Mouse (Mus musculus): ENCODE measurements at regions not wholly inside any gene's neighbourhood (a gene's known extent, or its start where the extent isn't known, plus 50 kb on each side); places are given as distances from the start of the nearest gene placed in this dataset.

- Histone ChIP-seq H3K9me3 (no peaks in the 10 kb centered on the region), H3K36me3 (no peaks in the 10 kb centered on the region), H3K4me3 (no peak overlapping the region), H3K27me3 (replicated peaks) (no peaks in the 10 kb centered on the region), H3K9ac (no peak overlapping the region), H3K27ac (replicated peaks) (no peak overlapping the region), H3K4me2 (no peak overlapping the region), H3K4me1 (no peaks in the 10 kb centered on the region)
- no peak for ATAC-seq (ENCODE audit: extremely low read depth, insufficient number of reproducible peaks, low FRiP score, low TSS enrichment)
- 70% methylated on average over 2 of the region's 2 CpGs for WGBS
Observed at GRCm38 (mm10) chr13:31171751-31172150, 197.7 kb downstream of the Gm5447 start.

GRCm38 (mm10) chr13:31172580-31172979 lies 198.6 kb downstream of the Gm5447 start:
- 74% methylated on average over 5 of the region's 5 CpGs for WGBS

GRCm38 (mm10) chr13:31177999-31178783 lies 204.2 kb downstream of the Gm5447 start:
- H3K27me3 ChIP-seq (replicated peaks) = no peaks in the 10 kb centered on the region
- peaks cover 10% of the 10 kb centered on the region for H3K4me1 ChIP-seq
- H3K9me3 ChIP-seq = no peaks in the 10 kb centered on the region
- no peak overlapping the region for H3K9ac ChIP-seq
- H3K4me3 ChIP-seq = no peak overlapping the region
- WGBS = 67% methylated on average over 5 of the region's 5 CpGs
- H3K27ac ChIP-seq (replicated peaks) = no peak overlapping the region
- no peaks in the 10 kb centered on the region for H3K36me3 ChIP-seq
- H3K4me2 ChIP-seq = no peak overlapping the region
- no peak for ATAC-seq (ENCODE audit: extremely low read depth, insufficient number of reproducible peaks, low FRiP score, low TSS enrichment)

More at GRCm38 (mm10) chr13:31172580-31172979, 198.6 kb downstream of the Gm5447 start:
- Histone ChIP-seq H3K36me3 (no peaks in the 10 kb centered on the region), H3K27me3 (replicated peaks) (no peaks in the 10 kb centered on the region), H3K9ac (no peak overlapping the region), H3K9me3 (no peaks in the 10 kb centered on the region), H3K4me1 (no peaks in the 10 kb centered on the region), H3K4me3 (no peak overlapping the region), H3K4me2 (no peak overlapping the region), H3K27ac (replicated peaks) (no peak overlapping the region)
- ATAC-seq (ENCODE audit: extremely low read depth, insufficient number of reproducible peaks, low FRiP score, low TSS enrichment) = no peak

GRCm38 (mm10) chr13:31178964-31179363 lies 205.0 kb downstream of the Gm5447 start:
- Histone ChIP-seq H3K27me3 (replicated peaks) (no peaks in the 10 kb centered on the region), H3K9me3 (no peaks in the 10 kb centered on the region), H3K4me2 (no peak overlapping the region), H3K36me3 (no peaks in the 10 kb centered on the region), H3K27ac (replicated peaks) (no peak overlapping the region), H3K4me3 (no peak overlapping the region), H3K9ac (no peak overlapping the region), H3K4me1 (peaks cover 10% of the 10 kb centered on the region)
- ATAC-seq (ENCODE audit: extremely low read depth, insufficient number of reproducible peaks, low FRiP score, low TSS enrichment) = no peak
- 66% methylated on average over 3 of the region's 3 CpGs for WGBS

- 25% methylated on average over 12 of the region's 12 CpGs for WGBS
- H3K4me3 ChIP-seq = no peak overlapping the region
- peaks cover 10% of the 10 kb centered on the region for H3K4me1 ChIP-seq
- H3K36me3 ChIP-seq = no peaks in the 10 kb centered on the region
- H3K27me3 ChIP-seq (replicated peaks) = no peaks in the 10 kb centered on the region
- no peak overlapping the region for H3K9ac ChIP-seq
- H3K4me2 ChIP-seq = no peak overlapping the region
- no peak for ATAC-seq (ENCODE audit: extremely low read depth, insufficient number of reproducible peaks, low FRiP score, low TSS enrichment)
- H3K9me3 ChIP-seq = no peaks in the 10 kb centered on the region
- H3K27ac ChIP-seq (replicated peaks) = no peak overlapping the region
Observed at GRCm38 (mm10) chr13:31179407-31180001, 205.5 kb downstream of the Gm5447 start.

GRCm38 (mm10) chr13:31181530-31181929 lies 207.5 kb downstream of the Gm5447 start:
- no peak overlapping the region for H3K9ac ChIP-seq
- no peaks in the 10 kb centered on the region for H3K27me3 ChIP-seq (replicated peaks)
- no peak for ATAC-seq (ENCODE audit: extremely low read depth, insufficient number of reproducible peaks, low FRiP score, low TSS enrichment)
- H3K4me3 ChIP-seq = no peak overlapping the region
- WGBS = 76% methylated on average over 5 of the region's 5 CpGs
- H3K9me3 ChIP-seq = no peaks in the 10 kb centered on the region
- no peak overlapping the region for H3K4me2 ChIP-seq
- no peak overlapping the region for H3K27ac ChIP-seq (replicated peaks)
- H3K36me3 ChIP-seq = no peaks in the 10 kb centered on the region
- H3K4me1 ChIP-seq = peaks cover 10% of the 10 kb centered on the region

- no peaks in the 10 kb centered on the region for H3K27me3 ChIP-seq (replicated peaks)
- no peak for ATAC-seq (ENCODE audit: extremely low read depth, insufficient number of reproducible peaks, low FRiP score, low TSS enrichment)
- H3K4me1 ChIP-seq = no peaks in the 10 kb centered on the region
- H3K27ac ChIP-seq (replicated peaks) = no peak overlapping the region
- H3K4me2 ChIP-seq = no peak overlapping the region
- WGBS = 66% methylated on average over 14 of the region's 14 CpGs
- no peak overlapping the region for H3K9ac ChIP-seq
- no peak overlapping the region for H3K4me3 ChIP-seq
- no peaks in the 10 kb centered on the region for H3K36me3 ChIP-seq
- no peaks in the 10 kb centered on the region for H3K9me3 ChIP-seq
Observed at GRCm38 (mm10) chr13:31184845-31185834, 211.1 kb downstream of the Gm5447 start.

- H3K9me3 ChIP-seq = no peaks in the 10 kb centered on the region
- H3K4me2 ChIP-seq = no peak overlapping the region
- H3K4me3 ChIP-seq = no peak overlapping the region
- 63% methylated on average over 5 of the region's 5 CpGs for WGBS
- H3K27me3 ChIP-seq (replicated peaks) = no peaks in the 10 kb centered on the region
- H3K9ac ChIP-seq = no peak overlapping the region
- no peaks in the 10 kb centered on the region for H3K4me1 ChIP-seq
- no peak overlapping the region for H3K27ac ChIP-seq (replicated peaks)
- ATAC-seq (ENCODE audit: extremely low read depth, insufficient number of reproducible peaks, low FRiP score, low TSS enrichment) = no peak
- H3K36me3 ChIP-seq = no peaks in the 10 kb centered on the region
Observed at GRCm38 (mm10) chr13:31186805-31187589, 213.0 kb downstream of the Gm5447 start.

- no peak for ATAC-seq (ENCODE audit: extremely low read depth, insufficient number of reproducible peaks, low FRiP score, low TSS enrichment)
- Histone ChIP-seq H3K4me3 (no peak overlapping the region), H3K27me3 (replicated peaks) (no peaks in the 10 kb centered on the region)
Observed at GRCm38 (mm10) chr13:31189116-31189515, 215.1 kb downstream of the Gm5447 start.

GRCm38 (mm10) chr13:31190036-31190435 lies 216.0 kb downstream of the Gm5447 start:
- no peak for ATAC-seq (ENCODE audit: extremely low read depth, insufficient number of reproducible peaks, low FRiP score, low TSS enrichment)
- Histone ChIP-seq H3K4me2 (no peak overlapping the region), H3K4me3 (no peak overlapping the region), H3K27ac (replicated peaks) (no peak overlapping the region), H3K36me3 (no peaks in the 10 kb centered on the region), H3K27me3 (replicated peaks) (no peaks in the 10 kb centered on the region), H3K9me3 (no peaks in the 10 kb centered on the region), H3K4me1 (no peaks in the 10 kb centered on the region), H3K9ac (no peak overlapping the region)
- 63% methylated on average over 4 of the region's 4 CpGs for WGBS

More at GRCm38 (mm10) chr13:31189116-31189515, 215.1 kb downstream of the Gm5447 start:
- no peaks in the 10 kb centered on the region for H3K9me3 ChIP-seq
- no peak overlapping the region for H3K4me2 ChIP-seq
- WGBS = 16% methylated on average over 1 of the region's 1 CpGs
- H3K27ac ChIP-seq (replicated peaks) = no peak overlapping the region
- no peaks in the 10 kb centered on the region for H3K36me3 ChIP-seq
- H3K4me1 ChIP-seq = no peaks in the 10 kb centered on the region
- H3K9ac ChIP-seq = no peak overlapping the region
